Mouse (Mus musculus): ENCODE measurements around the gene Add3. TPM values are rescaled to one million over a fixed set of nuclear protein-coding genes. Genes with fewer than 3 reads are reported as not detected.

Gene Add3
- total RNA-seq, 2 experiments from 2014 or later = 84.4 to 86.9 TPM

- no peak for DNase-seq (ENCODE audit: extremely low spot score in 1 of 2, low spot score in 2 of 2)
- no peak for TF ChIP-seq CTCF (IDR thresholded peaks at IDR 0.05)
- intact Hi-C loops (cut with DNase I) = no loop called here
- Histone ChIP-seq H3K4me3 (no peak overlapping the region), H3K27ac (no peak overlapping the region; the same call in 1 of the 2 replicates)
These were observed 38.6 kb downstream of the Add3 start for GRCm38 (mm10) chr19:53178611-53179528.

GRCm38 (mm10) chr19:53180168-53180803 lies 40.0 kb downstream of the Add3 start:
- intact Hi-C loops (cut with DNase I) = loop anchor here (5.0 kb wide), 1 partner anchor 38 kb away; the partner anchor contains the start of gene Add3
- H3K4me3 ChIP-seq = no peak overlapping the region
- H3K27ac ChIP-seq = no peak overlapping the region
- peak; percentile 33 for TF ChIP-seq CTCF (IDR thresholded peaks at IDR 0.05)
- no peak for DNase-seq (ENCODE audit: extremely low spot score in 1 of 2, low spot score in 2 of 2)

GRCm38 (mm10) chr19:53181003-53181861 lies 41.0 kb downstream of the Add3 start:
- no peak for DNase-seq (ENCODE audit: extremely low spot score in 1 of 2, low spot score in 2 of 2)
- Histone ChIP-seq H3K27ac (peak overlapping the region; percentile 2; the same call in 1 of the 2 replicates), H3K4me3 (no peak overlapping the region)
- no peak for TF ChIP-seq CTCF (IDR thresholded peaks at IDR 0.05)
- intact Hi-C loops (cut with DNase I) = loop anchor here (5.0 kb wide), 1 partner anchor 39 kb away; the partner anchor contains the start of gene Add3

GRCm38 (mm10) chr19:53183620-53184019 lies 43.4 kb downstream of the Add3 start:
- DNase-seq (ENCODE audit: extremely low spot score in 1 of 2, low spot score in 2 of 2) = no peak
- Histone ChIP-seq H3K27ac (peak overlapping the region; percentile 56), H3K4me3 (no peak overlapping the region)
- intact Hi-C loops (cut with DNase I) = loop anchor here (5.0 kb wide), 1 partner anchor 41 kb away; the partner anchor contains the start of gene Add3
- TF ChIP-seq CTCF (IDR thresholded peaks at IDR 0.05) = no peak; the same call in none of the 2 replicates

- TF ChIP-seq CTCF (IDR thresholded peaks at IDR 0.05) = no peak
- intact Hi-C loops (cut with DNase I) = loop anchor here (5.0 kb wide), 1 partner anchor 42 kb away; the partner anchor contains the start of gene Add3
- peak overlapping the region; percentile 56 for H3K27ac ChIP-seq
These were observed 44.0 kb downstream of the Add3 start for GRCm38 (mm10) chr19:53184216-53184615.

GRCm38 (mm10) chr19:53184911-53185310 lies 44.7 kb downstream of the Add3 start:
- no peak overlapping the region for H3K4me3 ChIP-seq
- DNase-seq (ENCODE audit: extremely low spot score in 1 of 2, low spot score in 2 of 2) = no peak
- no peak overlapping the region for H3K27ac ChIP-seq
- intact Hi-C loops (cut with DNase I) = loop anchor here (5.0 kb wide), 1 partner anchor 43 kb away; the partner anchor contains the start of gene Add3
- TF ChIP-seq CTCF (IDR thresholded peaks at IDR 0.05) = no peak

More at GRCm38 (mm10) chr19:53184216-53184615, 44.0 kb downstream of the Add3 start:
- no peak overlapping the region for H3K4me3 ChIP-seq
- DNase-seq (ENCODE audit: extremely low spot score in 1 of 2, low spot score in 2 of 2) = no peak

GRCm38 (mm10) chr19:53185486-53186134 lies 45.4 kb downstream of the Add3 start:
- Histone ChIP-seq H3K4me3 (no peak overlapping the region), H3K27ac (no peak overlapping the region)
- intact Hi-C loops (cut with DNase I) = no loop called here
- no peak for TF ChIP-seq CTCF (IDR thresholded peaks at IDR 0.05)
- DNase-seq (ENCODE audit: extremely low spot score in 1 of 2, low spot score in 2 of 2) = no peak

GRCm38 (mm10) chr19:53186456-53186855 lies 46.2 kb downstream of the Add3 start:
- no peak for TF ChIP-seq CTCF (IDR thresholded peaks at IDR 0.05)
- intact Hi-C loops (cut with DNase I) = no loop called here
- Histone ChIP-seq H3K4me3 (no peak overlapping the region), H3K27ac (no peak overlapping the region)
- DNase-seq (ENCODE audit: extremely low spot score in 1 of 2, low spot score in 2 of 2) = no peak

GRCm38 (mm10) chr19:53187533-53187932 lies 47.3 kb downstream of the Add3 start:
- intact Hi-C loops (cut with DNase I) = no loop called here
- no peak for DNase-seq (ENCODE audit: extremely low spot score in 1 of 2, low spot score in 2 of 2)
- H3K27ac ChIP-seq = no peak overlapping the region
- no peak for TF ChIP-seq CTCF (IDR thresholded peaks at IDR 0.05)
- no peak overlapping the region for H3K4me3 ChIP-seq

- no peak for DNase-seq (ENCODE audit: extremely low spot score in 1 of 2, low spot score in 2 of 2)
- no peak overlapping the region for H3K27ac ChIP-seq
- no peak for TF ChIP-seq CTCF (IDR thresholded peaks at IDR 0.05)
- intact Hi-C loops (cut with DNase I) = no loop called here
- H3K4me3 ChIP-seq = no peak overlapping the region
These were observed 47.9 kb downstream of the Add3 start for GRCm38 (mm10) chr19:53188186-53188585.

All from left cerebral cortex, adult 2 months (tissue).